Mouse (Mus musculus) heart, postnatal 0 days (tissue): Measurements from ENCODE around the gene Pex19. TPM values are rescaled to one million over a fixed set of nuclear protein-coding genes. Genes with fewer than 3 reads are reported as not detected.

Experiments used
- ATAC-seq: fragments of 200-750 bp; cut with Nextera tagmentation; 2 replicates; pipeline ENCODE4 v1.8.0; 2017; ENCODE audit warnings: low read depth, moderate number of reproducible peaks, moderate library complexity; ENCODE audit not compliant: insufficient read depth
- DNase-seq: peaks from one replicate; pipeline ENCODE4 v3.0.0-alpha.2; 2016; ENCODE audit warnings: low spot score
- H3K27ac ChIP-seq: fragments of 300-500 bp; sonication (generic); 2 replicates; pipeline ENCODE4 v1.5.1; 2014; ENCODE audit warnings: low read depth, mild to moderate bottlenecking
- H3K27me3 ChIP-seq: fragments of 300-500 bp; sonication (generic); 2 replicates; pipeline ENCODE4 v1.6.1; 2014; ENCODE audit warnings: low read length, mixed read lengths; ENCODE audit not compliant: control insufficient read depth, insufficient read depth
- H3K36me3 ChIP-seq: fragments of 300-500 bp; sonication (generic); replicated peaks from 2 replicates; pipeline ENCODE4 v1.6.1; 2014; ENCODE audit warnings: low read length, mixed read lengths; ENCODE audit not compliant: control insufficient read depth, insufficient read depth
- H3K4me1 ChIP-seq: fragments of 300-500 bp; sonication (generic); 2 replicates; pipeline ENCODE4 v1.6.1; 2014; ENCODE audit warnings: antibody characterized with exemption; ENCODE audit not compliant: control insufficient read depth, insufficient read depth
- H3K4me2 ChIP-seq: fragments of 300-500 bp; sonication (generic); 2 replicates; pipeline ENCODE4 v1.6.1; 2014; ENCODE audit warnings: low read depth, mild to moderate bottlenecking, low read length, moderate library complexity
- H3K4me3 ChIP-seq: fragments of 300-500 bp; sonication (generic); 2 replicates; pipeline ENCODE4 v1.5.1; 2014; ENCODE audit warnings: low read depth, low read length
- H3K9ac ChIP-seq: fragments of 300-500 bp; sonication (generic); replicated peaks from 2 replicates; pipeline ENCODE4 v1.6.1; 2014; ENCODE audit warnings: low read depth, low read length, mixed read lengths
- H3K9me3 ChIP-seq: fragments of 300-500 bp; sonication (generic); replicated peaks from 2 replicates; pipeline ENCODE4 v1.6.1; 2016; ENCODE audit warnings: low read length; ENCODE audit not compliant: control insufficient read depth
- CTCF ChIP-seq: IDR thresholded peaks from 2 replicates; pipeline ENCODE4 v1.5.1; 2016; ENCODE audit warnings: antibody characterized with exemption, control low read depth, low read depth
- EP300 ChIP-seq: IDR thresholded peaks from 2 replicates; pipeline ENCODE4 v1.6.1; 2016; ENCODE audit warnings: antibody characterized with exemption, low read depth
- WGBS: fragments of 180-500 bp; shearing (Covaris S2); extraction: QIAGEN DNeasy Blood & Tissue Kit; methylation state at CpG from one replicate; pipeline ENCODE4 v1.1.7; 2014; 5-methylcytosine and 5-hydroxymethylcytosine counted together
- polyA plus RNA-seq: library from polyadenylated mRNA; unstranded; fragments of >200 nt; fragmentation: Nextera tagmentation; extraction: Ambion mirVana; gene quantifications from 2 replicates; pipeline ENCODE4 v1.2.1, GENCODE M21; 2015
- total RNA-seq: library from RNA; depleted of rRNA; stranded (reverse); fragments of >200 nt; gene quantifications from 2 replicates; pipeline ENCODE4 v1.2.3, GENCODE M21; 2014; ENCODE audit warnings: low replicate concordance

Gene Pex19
- total and polyA plus RNA-seq, 2 experiments from 2014 or later, result 157 to 161 TPM

DNA sequence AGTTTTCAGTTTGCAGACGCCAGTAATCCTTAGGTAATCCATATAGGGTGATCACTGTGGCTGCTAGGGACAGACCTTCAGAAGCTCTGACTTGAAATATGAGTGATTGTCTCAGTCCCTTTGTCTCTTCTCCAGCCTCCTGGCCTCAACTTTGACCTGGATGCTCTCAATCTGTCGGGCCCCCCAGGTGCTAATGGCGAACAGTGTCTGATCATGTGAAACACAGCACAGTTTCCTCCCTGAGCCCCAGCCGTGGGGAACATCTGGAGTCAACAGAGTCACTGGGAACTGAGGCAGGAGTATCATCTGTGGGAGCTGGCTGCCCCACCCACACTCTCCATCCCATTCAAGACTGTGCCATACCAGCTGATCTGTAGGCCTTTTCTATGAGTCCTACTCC is 7.5 kb downstream of the Pex19 start:
- H3K4me3 ChIP-seq, result no peak overlapping the region
- TF ChIP-seq EP300 (no peak), CTCF (no peak)
- H3K27ac ChIP-seq, result no peak overlapping the region; the same call in 1 of the 2 replicates
- DNase-seq (no peak), ATAC-seq (no peak)
- 85% methylated on average over 4 of the region's 4 CpGs for WGBS
- H3K9me3 ChIP-seq, result no peaks in the 10 kb centered on the region
- no peaks in the 10 kb centered on the region for H3K4me1 ChIP-seq
- no peak overlapping the region for H3K9ac ChIP-seq
- peaks cover 73% of the 10 kb centered on the region for H3K36me3 ChIP-seq
- H3K27me3 ChIP-seq, result no peaks in the 10 kb centered on the region
- no peak overlapping the region for H3K4me2 ChIP-seq

DNA sequence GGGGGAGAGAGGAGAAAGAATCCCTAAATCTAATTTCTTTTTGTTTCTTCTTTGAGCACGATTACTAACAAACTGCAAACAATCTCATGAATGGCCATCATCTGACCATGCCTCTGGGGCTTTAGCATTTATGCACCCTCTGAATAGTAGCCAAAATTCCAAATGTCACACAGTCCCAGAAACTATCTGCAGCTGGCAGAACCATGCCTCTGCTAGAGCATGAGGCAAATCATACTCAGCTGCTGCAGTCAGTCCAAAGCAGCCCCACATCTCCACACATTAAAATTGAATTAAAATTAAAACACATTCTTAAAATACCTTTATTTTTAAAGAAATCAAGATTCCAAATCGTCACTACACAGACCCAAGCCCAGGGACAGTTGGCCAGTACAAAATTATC is 13.6 kb downstream of the Pex19 start:
- Histone ChIP-seq H3K36me3 (peaks cover 14% of the 10 kb centered on the region), H3K27me3 (no peaks in the 10 kb centered on the region), H3K4me3 (no peak overlapping the region), H3K4me1 (no peaks in the 10 kb centered on the region), H3K4me2 (no peak overlapping the region), H3K9me3 (0 out of 2 replicates have a peak, but pooled peaks cover 4% of the 10 kb centered on the region), H3K27ac (no peak overlapping the region), H3K9ac (no peak overlapping the region)
- TF ChIP-seq CTCF, result no peak
- no peak for TF ChIP-seq EP300
- ATAC-seq (no peak), DNase-seq (no peak)
- 73% methylated on average over 2 of the region's 2 CpGs for WGBS

DNA sequence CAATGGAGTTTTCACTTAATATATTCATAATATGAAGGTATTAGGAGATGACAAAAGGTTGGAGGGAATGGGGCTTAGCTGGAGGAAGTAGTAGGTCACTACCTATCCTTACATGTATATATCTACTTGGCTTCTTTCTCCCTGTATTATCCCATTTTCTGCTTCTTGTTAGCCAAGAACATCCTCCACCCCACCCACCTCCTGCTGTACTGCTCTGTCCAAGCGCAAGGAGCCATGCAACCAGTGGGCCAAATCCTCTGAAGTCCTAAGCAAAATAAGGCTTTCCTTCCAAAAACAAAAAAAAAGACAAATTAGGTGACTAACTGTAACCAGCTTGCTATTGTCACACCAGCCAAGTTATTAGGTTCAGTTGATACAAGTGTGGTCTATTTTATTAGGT is 14.3 kb downstream of the Pex19 start:
- Histone ChIP-seq H3K4me2 (no peak overlapping the region), H3K4me1 (no peaks in the 10 kb centered on the region), H3K4me3 (no peak overlapping the region), H3K9me3 (0 out of 2 replicates have a peak, but pooled peaks cover 4% of the 10 kb centered on the region), H3K9ac (no peak overlapping the region), H3K27ac (no peak overlapping the region), H3K27me3 (no peaks in the 10 kb centered on the region), H3K36me3 (peaks cover 7% of the 10 kb centered on the region)
- DNase-seq, result no peak
- ATAC-seq, result no peak
- TF ChIP-seq EP300 (no peak), CTCF (no peak)
- 81% methylated on average over 1 of the region's 1 CpGs for WGBS

DNA sequence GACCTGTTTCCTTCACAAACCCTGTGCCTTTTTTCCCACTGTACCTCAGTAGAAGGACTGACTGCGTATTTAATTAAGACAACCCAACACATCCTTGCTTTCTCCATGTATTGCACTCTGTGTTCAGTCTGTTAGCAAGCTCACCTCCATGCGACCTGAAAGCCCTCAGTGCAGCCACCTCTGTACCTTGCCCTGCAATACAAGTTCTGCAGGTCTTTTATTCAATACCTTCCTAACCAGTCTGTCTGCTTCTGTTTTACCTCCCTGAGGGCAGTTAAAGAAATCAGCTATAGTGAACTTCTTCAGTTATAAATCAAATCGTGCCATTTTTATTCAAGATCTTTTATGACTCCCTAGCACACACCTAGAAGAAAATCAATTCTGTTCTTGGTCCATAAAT is 15.0 kb downstream of the Pex19 start:
- H3K27me3 ChIP-seq, result no peaks in the 10 kb centered on the region
- DNase-seq, result no peak

DNA sequence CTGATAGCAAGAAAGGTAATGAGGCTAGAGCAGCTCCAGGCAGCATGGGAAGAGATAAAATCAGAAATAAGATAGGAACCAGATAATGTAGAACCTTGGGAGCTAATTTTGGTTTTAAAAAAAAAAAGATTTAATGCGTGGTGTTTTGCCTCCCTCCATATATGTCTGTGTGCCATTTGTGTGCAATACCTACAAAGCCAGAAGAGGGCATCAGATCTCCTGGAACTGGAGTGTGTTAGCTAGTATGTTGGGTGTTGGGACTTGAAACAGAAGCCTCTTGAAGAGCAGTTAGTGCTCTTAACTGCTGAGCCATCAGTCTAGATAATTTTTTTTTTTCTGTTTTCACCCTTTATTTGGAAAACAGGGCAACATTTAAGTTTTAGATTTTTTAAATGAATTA is 17.0 kb downstream of the Pex19 start:
- Histone ChIP-seq H3K9me3 (0 out of 2 replicates have a peak, but pooled peaks cover 4% of the 10 kb centered on the region), H3K9ac (no peak overlapping the region), H3K27ac (no peak overlapping the region), H3K27me3 (no peaks in the 10 kb centered on the region), H3K4me1 (0 out of 2 replicates have a peak, but pooled peaks cover 4% of the 10 kb centered on the region), H3K36me3 (no peaks in the 10 kb centered on the region), H3K4me3 (no peak overlapping the region), H3K4me2 (no peak overlapping the region)
- peak; percentile 78 for DNase-seq
- 19% methylated on average over 1 of the region's 1 CpGs for WGBS
- TF ChIP-seq EP300, result no peak
- TF ChIP-seq CTCF, result peak; percentile 86
- 0 out of 2 replicates have a peak, but pooled peaks have one; percentile 18 for ATAC-seq

More for the DNA sequence above, 15.0 kb downstream of the Pex19 start:
- WGBS, result 77% methylated on average over 3 of the region's 3 CpGs
- Histone ChIP-seq H3K4me1 (no peaks in the 10 kb centered on the region), H3K4me2 (no peak overlapping the region), H3K36me3 (no peaks in the 10 kb centered on the region), H3K9ac (no peak overlapping the region), H3K9me3 (0 out of 2 replicates have a peak, but pooled peaks cover 4% of the 10 kb centered on the region), H3K27ac (no peak overlapping the region), H3K4me3 (no peak overlapping the region)
- TF ChIP-seq CTCF, result no peak
- no peak for TF ChIP-seq EP300
- no peak for ATAC-seq

DNA sequence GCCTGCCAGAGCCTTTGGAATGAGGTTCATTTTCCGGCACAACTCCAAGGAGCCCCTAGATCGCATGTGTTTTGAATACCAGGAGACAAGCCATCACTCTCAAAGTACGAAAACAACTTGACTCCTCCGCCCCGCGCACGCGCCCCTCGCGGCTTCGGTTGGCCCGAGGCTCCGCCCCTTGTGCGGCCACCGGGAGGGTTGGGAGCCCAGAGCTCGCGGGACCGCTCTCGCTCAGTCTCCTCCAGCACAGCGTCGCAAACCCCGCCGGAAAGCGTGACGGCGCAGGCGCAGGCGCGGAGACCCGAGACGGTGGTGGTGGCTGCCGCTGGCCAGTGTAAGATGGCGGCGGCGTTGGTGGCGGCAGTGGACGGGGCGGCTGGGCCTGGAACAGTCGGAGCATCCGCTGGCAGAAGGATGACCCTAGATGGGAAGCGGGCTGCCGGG is 21.3 kb downstream of the Pex19 start, which contains the start of gene Dcaf8:
Dcaf8 (plus strand) TSS at position 250 of the 444 bp plus-strand sequence.
- DNase-seq, result peak; percentile 97
- ATAC-seq, result peak; percentile 99
- under 1% methylated on average over 39 of the region's 42 CpGs for WGBS
- H3K27me3 ChIP-seq, result no peaks in the 10 kb centered on the region
- peaks cover 29% of the 10 kb centered on the region for H3K36me3 ChIP-seq
- peaks cover 18% of the 10 kb centered on the region for H3K4me1 ChIP-seq
- H3K9me3 ChIP-seq, result no peaks in the 10 kb centered on the region
- H3K9ac ChIP-seq, result peak within 1 kb of the TSS; percentile 100
- 0 out of 2 replicates have a peak, but pooled peaks have one; percentile 43 for TF ChIP-seq EP300
- peak; percentile 5; the same call in 1 of the 2 replicates for TF ChIP-seq CTCF
- peak within 1 kb of the TSS; percentile 87 for H3K4me2 ChIP-seq
- H3K27ac ChIP-seq, result peak within 1 kb of the TSS; percentile 99
- peak within 1 kb of the TSS; percentile 99 for H3K4me3 ChIP-seq
